Mouse (Mus musculus): ENCODE measurements around the gene Kmt2e. TPM values are rescaled to one million over a fixed set of nuclear protein-coding genes. Genes with fewer than 3 reads are reported as not detected.

Kmt2e gene
- polyA plus RNA-seq, 1 experiment from 2014 or later = 92.6 TPM

- no peak for ATAC-seq (replicated peaks; ENCODE audit: insufficient number of reproducible peaks, low FRiP score, low TSS enrichment, low read depth)
- H3K9ac ChIP-seq (replicated peaks; ENCODE audit: low read length) = no peak overlapping the region
- H3K4me1 ChIP-seq (ENCODE audit: control insufficient read depth, insufficient read depth, low read length) = no peaks in the 10 kb centered on the region
- no peak overlapping the region for H3K4me3 ChIP-seq (ENCODE audit: low read depth, low read length)
- no peaks in the 10 kb centered on the region for H3K9me3 ChIP-seq (replicated peaks; ENCODE audit: control insufficient read depth, low read length)
- no peak for DNase-seq (ENCODE audit: low spot score)
- no peak overlapping the region for H3K4me2 ChIP-seq (ENCODE audit: low read depth, low read length)
- 93% methylated on average over 6 of the region's 6 CpGs for WGBS
- no peak overlapping the region for H3K27ac ChIP-seq (replicated peaks; ENCODE audit: low read depth, low read length)
- no peaks in the 10 kb centered on the region for H3K27me3 ChIP-seq (ENCODE audit: control insufficient read depth, insufficient read depth, low read length)
- H3K36me3 ChIP-seq (replicated peaks; ENCODE audit: control insufficient read depth, insufficient read depth, low read depth, low read length) = peaks cover 15% of the 10 kb centered on the region
Observed at GRCm38 (mm10) chr5:23500715-23501114, 66.5 kb downstream of the Kmt2e start.

DNA sequence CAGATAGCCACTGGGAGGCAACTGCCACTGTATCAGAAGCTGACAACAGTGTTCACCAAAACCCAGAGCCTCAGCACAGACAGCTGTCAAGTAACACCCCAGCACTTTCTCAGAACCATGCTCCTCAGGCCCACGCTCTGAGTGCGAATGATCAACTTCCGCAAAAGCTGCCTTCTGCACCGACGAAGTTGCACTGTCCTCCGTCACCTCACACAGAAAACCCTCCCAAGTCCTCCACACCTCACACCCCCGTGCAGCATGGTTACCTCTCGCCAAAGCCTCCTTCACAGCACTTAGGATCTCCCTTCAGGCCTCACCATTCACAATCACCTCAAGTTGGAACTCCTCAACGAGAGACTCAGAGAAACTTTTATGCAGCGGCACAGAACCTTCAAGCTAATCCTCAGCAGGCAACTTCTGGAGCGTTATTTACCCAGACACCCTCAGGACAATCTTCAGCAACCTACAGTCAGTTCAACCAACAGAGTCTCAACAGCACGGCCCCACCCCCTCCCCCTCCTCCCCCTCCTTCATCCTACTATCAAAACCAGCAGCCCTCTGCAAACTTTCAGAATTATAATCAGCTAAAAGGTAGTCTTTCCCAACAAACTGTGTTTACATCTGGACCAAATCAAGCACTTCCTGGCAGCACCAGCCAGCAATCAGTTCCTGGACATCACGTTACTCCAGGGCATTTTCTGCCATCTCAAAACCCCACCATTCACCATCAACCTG is 67.5 kb downstream of the Kmt2e start:
- ATAC-seq (replicated peaks; ENCODE audit: insufficient number of reproducible peaks, low FRiP score, low TSS enrichment, low read depth) = peak; percentile 72
- H3K9me3 ChIP-seq (replicated peaks; ENCODE audit: control insufficient read depth, low read length) = no peaks in the 10 kb centered on the region
- no peak overlapping the region for H3K4me3 ChIP-seq (ENCODE audit: low read depth, low read length)
- no peaks in the 10 kb centered on the region for H3K4me1 ChIP-seq (ENCODE audit: control insufficient read depth, insufficient read depth, low read length)
- peaks cover 10% of the 10 kb centered on the region for H3K36me3 ChIP-seq (replicated peaks; ENCODE audit: control insufficient read depth, insufficient read depth, low read depth, low read length)
- 71% methylated on average over 13 of the region's 13 CpGs for WGBS
- H3K9ac ChIP-seq (replicated peaks; ENCODE audit: low read length) = no peak overlapping the region
- no peaks in the 10 kb centered on the region for H3K27me3 ChIP-seq (ENCODE audit: control insufficient read depth, insufficient read depth, low read length)
- H3K27ac ChIP-seq (replicated peaks; ENCODE audit: low read depth, low read length) = no peak overlapping the region
- H3K4me2 ChIP-seq (ENCODE audit: low read depth, low read length) = no peak overlapping the region
- peak; percentile 79 for DNase-seq (ENCODE audit: low spot score)

DNA sequence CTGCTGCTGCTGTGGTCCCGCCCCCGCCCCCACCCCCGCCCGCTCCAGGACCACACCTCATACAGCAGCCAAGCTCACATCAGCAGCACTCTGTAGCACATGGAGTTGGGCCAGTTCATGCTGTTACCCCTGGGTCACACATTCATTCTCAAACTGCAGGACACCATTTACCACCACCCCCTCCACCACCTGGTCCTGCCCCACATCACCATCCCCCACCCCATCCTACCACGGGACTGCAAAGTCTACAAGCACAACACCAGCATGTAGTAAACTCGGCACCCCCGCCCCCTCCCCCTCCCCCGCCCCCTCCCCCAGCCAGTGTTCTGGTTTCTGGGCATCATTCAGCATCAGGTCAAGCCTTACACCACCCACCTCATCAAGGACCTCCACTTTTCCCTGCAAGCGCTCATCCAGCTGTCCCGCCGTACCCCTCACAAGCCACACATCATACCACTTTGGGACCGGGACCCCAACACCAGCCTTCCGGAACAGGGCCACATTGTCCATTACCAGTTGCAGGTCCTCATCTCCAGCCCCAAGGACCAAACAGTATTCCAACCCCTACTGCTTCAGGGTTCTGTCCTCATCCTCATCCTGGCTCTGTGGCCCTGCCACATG is 68.2 kb downstream of the Kmt2e start:
- no peak overlapping the region for H3K4me2 ChIP-seq (ENCODE audit: low read depth, low read length)
- no peaks in the 10 kb centered on the region for H3K4me1 ChIP-seq (ENCODE audit: control insufficient read depth, insufficient read depth, low read length)
- H3K9ac ChIP-seq (replicated peaks; ENCODE audit: low read length) = no peak overlapping the region
- WGBS = 54% methylated on average over 12 of the region's 13 CpGs
- DNase-seq (ENCODE audit: low spot score) = no peak
- ATAC-seq (replicated peaks; ENCODE audit: insufficient number of reproducible peaks, low FRiP score, low TSS enrichment, low read depth) = peak; percentile 80
- H3K9me3 ChIP-seq (replicated peaks; ENCODE audit: control insufficient read depth, low read length) = no peaks in the 10 kb centered on the region
- H3K4me3 ChIP-seq (ENCODE audit: low read depth, low read length) = no peak overlapping the region
- H3K27ac ChIP-seq (replicated peaks; ENCODE audit: low read depth, low read length) = no peak overlapping the region
- H3K36me3 ChIP-seq (replicated peaks; ENCODE audit: control insufficient read depth, insufficient read depth, low read depth, low read length) = peaks cover 10% of the 10 kb centered on the region
- no peaks in the 10 kb centered on the region for H3K27me3 ChIP-seq (ENCODE audit: control insufficient read depth, insufficient read depth, low read length)

DNA sequence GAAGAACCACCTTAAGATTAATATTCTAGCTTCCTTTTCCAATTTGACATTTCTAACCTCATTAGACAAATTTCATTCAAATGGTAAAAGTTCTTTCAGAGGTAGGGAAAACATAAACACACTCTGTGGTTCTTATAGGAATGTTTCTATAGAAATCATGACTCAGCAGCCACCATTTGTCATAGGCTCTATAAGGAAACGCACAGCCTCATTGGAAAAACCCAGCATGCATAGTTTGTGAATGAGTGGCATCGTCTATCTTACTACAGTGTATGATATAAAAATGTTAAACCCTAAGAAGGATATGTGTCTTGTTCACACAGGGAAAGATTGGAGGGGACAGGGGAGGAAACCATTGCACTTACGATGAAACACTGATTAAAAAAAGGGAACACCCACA is 71.3 kb downstream of the Kmt2e start:
- 87% methylated on average over 3 of the region's 3 CpGs for WGBS

GRCm38 (mm10) chr5:23507210-23507609 is 73.0 kb downstream of the Kmt2e start:
- Histone ChIP-seq H3K4me2 (ENCODE audit: low read depth, low read length) (no peak overlapping the region), H3K27ac (replicated peaks; ENCODE audit: low read depth, low read length) (no peak overlapping the region), H3K4me1 (ENCODE audit: control insufficient read depth, insufficient read depth, low read length) (no peaks in the 10 kb centered on the region), H3K9me3 (replicated peaks; ENCODE audit: control insufficient read depth, low read length) (no peaks in the 10 kb centered on the region), H3K9ac (replicated peaks; ENCODE audit: low read length) (no peak overlapping the region), H3K36me3 (replicated peaks; ENCODE audit: control insufficient read depth, insufficient read depth, low read depth, low read length) (peaks cover 4% of the 10 kb centered on the region), H3K27me3 (ENCODE audit: control insufficient read depth, insufficient read depth, low read length) (no peaks in the 10 kb centered on the region), H3K4me3 (ENCODE audit: low read depth, low read length) (no peak overlapping the region)
- DNase-seq (ENCODE audit: low spot score) (no peak), ATAC-seq (replicated peaks; ENCODE audit: insufficient number of reproducible peaks, low FRiP score, low TSS enrichment, low read depth) (no peak)
- 82% methylated on average over 4 of the region's 4 CpGs for WGBS

More for the DNA sequence above, 71.3 kb downstream of the Kmt2e start:
- Histone ChIP-seq H3K4me3 (ENCODE audit: low read depth, low read length) (no peak overlapping the region), H3K27ac (replicated peaks; ENCODE audit: low read depth, low read length) (no peak overlapping the region), H3K36me3 (replicated peaks; ENCODE audit: control insufficient read depth, insufficient read depth, low read depth, low read length) (peaks cover 7% of the 10 kb centered on the region), H3K9me3 (replicated peaks; ENCODE audit: control insufficient read depth, low read length) (no peaks in the 10 kb centered on the region), H3K9ac (replicated peaks; ENCODE audit: low read length) (no peak overlapping the region), H3K4me1 (ENCODE audit: control insufficient read depth, insufficient read depth, low read length) (no peaks in the 10 kb centered on the region), H3K4me2 (ENCODE audit: low read depth, low read length) (no peak overlapping the region), H3K27me3 (ENCODE audit: control insufficient read depth, insufficient read depth, low read length) (no peaks in the 10 kb centered on the region)
- no peak for DNase-seq (ENCODE audit: low spot score)
- ATAC-seq (replicated peaks; ENCODE audit: insufficient number of reproducible peaks, low FRiP score, low TSS enrichment, low read depth) = no peak

DNA sequence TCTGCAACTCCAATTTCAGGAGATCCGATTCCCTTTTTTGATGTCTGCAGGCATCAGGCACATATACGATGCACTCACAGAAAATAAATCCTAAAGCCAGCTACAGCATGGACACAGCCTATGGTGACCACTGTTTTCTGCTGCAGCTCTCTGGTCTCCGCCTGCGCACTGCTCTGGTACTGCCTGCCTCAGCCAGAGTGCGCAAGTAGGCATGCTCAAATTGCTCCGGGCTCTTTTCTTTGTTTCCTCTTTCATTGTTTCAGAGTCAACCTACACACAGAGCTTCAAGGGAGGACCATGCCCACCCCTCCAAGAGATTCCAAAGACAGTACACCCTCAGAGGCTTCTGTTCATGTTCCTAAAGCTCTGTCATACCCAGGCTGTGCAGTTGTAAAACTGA is 74.4 kb downstream of the Kmt2e start:
- no peak overlapping the region for H3K9ac ChIP-seq (replicated peaks; ENCODE audit: low read length)
- no peaks in the 10 kb centered on the region for H3K9me3 ChIP-seq (replicated peaks; ENCODE audit: control insufficient read depth, low read length)
- WGBS = 85% methylated on average over 6 of the region's 6 CpGs
- H3K4me2 ChIP-seq (ENCODE audit: low read depth, low read length) = no peak overlapping the region
- H3K4me1 ChIP-seq (ENCODE audit: control insufficient read depth, insufficient read depth, low read length) = no peaks in the 10 kb centered on the region
- H3K27ac ChIP-seq (replicated peaks; ENCODE audit: low read depth, low read length) = no peak overlapping the region
- no peaks in the 10 kb centered on the region for H3K36me3 ChIP-seq (replicated peaks; ENCODE audit: control insufficient read depth, insufficient read depth, low read depth, low read length)
- no peaks in the 10 kb centered on the region for H3K27me3 ChIP-seq (ENCODE audit: control insufficient read depth, insufficient read depth, low read length)
- H3K4me3 ChIP-seq (ENCODE audit: low read depth, low read length) = no peak overlapping the region
- DNase-seq (ENCODE audit: low spot score) (no peak), ATAC-seq (replicated peaks; ENCODE audit: insufficient number of reproducible peaks, low FRiP score, low TSS enrichment, low read depth) (no peak; the same call in 1 of the 2 replicates)

GRCm38 (mm10) chr5:23511456-23511855 is 77.2 kb downstream of the Kmt2e start:
- Histone ChIP-seq H3K9ac (replicated peaks; ENCODE audit: low read length) (no peak overlapping the region), H3K27me3 (ENCODE audit: control insufficient read depth, insufficient read depth, low read length) (no peaks in the 10 kb centered on the region), H3K9me3 (replicated peaks; ENCODE audit: control insufficient read depth, low read length) (no peaks in the 10 kb centered on the region), H3K27ac (replicated peaks; ENCODE audit: low read depth, low read length) (no peak overlapping the region), H3K4me2 (ENCODE audit: low read depth, low read length) (no peak overlapping the region), H3K36me3 (replicated peaks; ENCODE audit: control insufficient read depth, insufficient read depth, low read depth, low read length) (no peaks in the 10 kb centered on the region), H3K4me1 (ENCODE audit: control insufficient read depth, insufficient read depth, low read length) (no peaks in the 10 kb centered on the region), H3K4me3 (ENCODE audit: low read depth, low read length) (no peak overlapping the region)
- 97% methylated on average over 5 of the region's 5 CpGs for WGBS
- no peak for ATAC-seq (replicated peaks; ENCODE audit: insufficient number of reproducible peaks, low FRiP score, low TSS enrichment, low read depth)
- DNase-seq (ENCODE audit: low spot score) = no peak

DNA sequence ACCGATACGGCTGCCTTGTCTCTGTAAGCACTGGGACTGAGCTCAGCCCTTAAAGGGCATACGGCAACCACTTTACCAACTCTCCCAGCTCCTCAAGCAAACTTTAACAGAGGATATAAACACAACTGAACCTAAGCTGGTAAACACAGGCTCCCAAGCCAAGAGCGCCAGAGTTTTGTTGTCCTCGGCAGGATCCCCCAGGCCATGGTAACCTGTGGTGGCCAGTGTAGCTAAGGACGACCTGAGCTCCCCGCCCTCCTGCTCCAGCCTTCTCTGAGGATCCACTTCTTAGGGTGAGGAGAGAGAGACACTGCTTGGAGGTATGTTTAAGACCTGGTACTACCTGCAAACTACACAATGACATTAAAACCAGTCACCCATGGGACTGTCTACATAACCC is 78.3 kb downstream of the Kmt2e start:
- Histone ChIP-seq H3K4me2 (ENCODE audit: low read depth, low read length) (no peak overlapping the region), H3K4me3 (ENCODE audit: low read depth, low read length) (no peak overlapping the region), H3K9me3 (replicated peaks; ENCODE audit: control insufficient read depth, low read length) (no peaks in the 10 kb centered on the region), H3K27me3 (ENCODE audit: control insufficient read depth, insufficient read depth, low read length) (no peaks in the 10 kb centered on the region), H3K9ac (replicated peaks; ENCODE audit: low read length) (no peak overlapping the region), H3K36me3 (replicated peaks; ENCODE audit: control insufficient read depth, insufficient read depth, low read depth, low read length) (no peaks in the 10 kb centered on the region), H3K4me1 (ENCODE audit: control insufficient read depth, insufficient read depth, low read length) (no peaks in the 10 kb centered on the region), H3K27ac (replicated peaks; ENCODE audit: low read depth, low read length) (no peak overlapping the region)
- ATAC-seq (replicated peaks; ENCODE audit: insufficient number of reproducible peaks, low FRiP score, low TSS enrichment, low read depth) (no peak), DNase-seq (ENCODE audit: low spot score) (no peak)
- 85% methylated on average over 7 of the region's 7 CpGs for WGBS

Measured in embryonic facial prominence, embryonic 11.5 days (tissue).